Mouse (Mus musculus) myocyte (in vitro differentiated cells): Measurements from ENCODE around the gene Plekhm1. TPM values are rescaled to one million over a fixed set of nuclear protein-coding genes. Genes with fewer than 3 reads are reported as not detected.

Source experiments
- H3K27me3 ChIP-seq: one replicate; pipeline ENCODE4 v1.6.1; 2011; ENCODE audit not compliant: control insufficient read depth, insufficient read depth, insufficient read length
- H3K36me3 ChIP-seq: one replicate; pipeline ENCODE4 v1.6.1; 2011; ENCODE audit not compliant: control insufficient read depth, insufficient read depth
- H3K4me2 ChIP-seq: one replicate; pipeline ENCODE4 v1.6.1; 2011; ENCODE audit warnings: low read depth, control low read depth
- H3K4me3 ChIP-seq: one replicate; pipeline ENCODE4 v1.5.1; 2011; ENCODE audit warnings: mild to moderate bottlenecking, control low read depth, moderate library complexity
- H3K79me2 ChIP-seq: one replicate; pipeline ENCODE4 v1.6.1; 2011; ENCODE audit not compliant: control insufficient read depth, insufficient read depth
- H3ac ChIP-seq: one replicate; pipeline ENCODE4 v1.6.1; 2011; ENCODE audit not compliant: control insufficient read depth, insufficient read length
- CEBPB ChIP-seq: IDR thresholded peaks from 2 replicates; pipeline ENCODE4 v1.6.1; 2011; ENCODE audit warnings: mild to moderate bottlenecking, moderate library complexity; ENCODE audit not compliant: poor library complexity, insufficient read depth, severe bottlenecking
- E2F4 ChIP-seq: IDR thresholded peaks from one replicate; pipeline ENCODE4 v1.6.1; 2011; ENCODE audit warnings: mild to moderate bottlenecking, control low read depth, moderate library complexity; ENCODE audit not compliant: insufficient read depth
- MAX ChIP-seq: IDR thresholded peaks from one replicate; pipeline ENCODE4 v1.6.1; 2011; ENCODE audit warnings: low read depth, mild to moderate bottlenecking, control low read depth
- MYOD1 ChIP-seq, 3 experiments: IDR thresholded peaks; one replicate each; pipeline ENCODE4 v1.6.1; 2011; ENCODE audit warnings: control low read depth in 2 of 3, low read depth in 2 of 3, mild to moderate bottlenecking in 2 of 3, moderate library complexity in 1 of 3; ENCODE audit not compliant: insufficient read length in 2 of 3, control insufficient read depth in 1 of 3
- MYOG ChIP-seq, 3 experiments: IDR thresholded peaks; one replicate each; pipeline ENCODE4 v1.6.1; 2011; ENCODE audit warnings: control low read depth in 2 of 3, low read depth in 2 of 3, mild to moderate bottlenecking in 2 of 3; ENCODE audit not compliant: insufficient read length in 2 of 3, control insufficient read depth in 1 of 3, insufficient read depth in 1 of 3
- POLR2A ChIP-seq: IDR thresholded peaks from one replicate; pipeline ENCODE4 v1.6.1; 2011; ENCODE audit warnings: low read depth, mild to moderate bottlenecking, control low read depth, moderate library complexity; ENCODE audit not compliant: insufficient read length
- POLR2AphosphoS2 ChIP-seq: IDR thresholded peaks from one replicate; pipeline ENCODE4 v1.6.1; 2011; ENCODE audit warnings: low read depth, control low read depth; ENCODE audit not compliant: insufficient read length
- REST ChIP-seq: IDR thresholded peaks from one replicate; pipeline ENCODE4 v1.6.1; 2011; ENCODE audit warnings: mild to moderate bottlenecking, control low read depth, moderate library complexity; ENCODE audit not compliant: insufficient read depth, insufficient read length
- SRF ChIP-seq: IDR thresholded peaks from one replicate; pipeline ENCODE4 v1.6.1; 2011; ENCODE audit warnings: low read depth; ENCODE audit not compliant: control insufficient read depth, insufficient read length
- TCF12 ChIP-seq: IDR thresholded peaks from one replicate; pipeline ENCODE4 v1.6.1; 2011; ENCODE audit warnings: mild to moderate bottlenecking, control low read depth; ENCODE audit not compliant: poor library complexity, insufficient read depth, severe bottlenecking
- TCF3 ChIP-seq: IDR thresholded peaks from one replicate; pipeline ENCODE4 v1.6.1; 2011; ENCODE audit warnings: low read depth, control low read depth; ENCODE audit not compliant: insufficient read length
- USF1 ChIP-seq: IDR thresholded peaks from one replicate; pipeline ENCODE4 v1.6.1; 2011; ENCODE audit warnings: low read depth, mild to moderate bottlenecking, control low read depth, moderate library complexity
- polyA plus RNA-seq: library from polyadenylated mRNA; unstranded; fragments of >200 nt; fragmentation: generic; extraction: Trizol; gene quantifications from one replicate; pipeline ENCODE4 v1.2.1, GENCODE M21; 2012; ENCODE audit warnings: missing spikeins

Plekhm1 gene
- polyA plus RNA-seq, 1 experiment, result 12.2 TPM

GRCm38 (mm10) chr11:103344494-103345332, 67.8 kb downstream of the Plekhm1 start:
- no peak overlapping the region for H3K4me3 ChIP-seq

DNA sequence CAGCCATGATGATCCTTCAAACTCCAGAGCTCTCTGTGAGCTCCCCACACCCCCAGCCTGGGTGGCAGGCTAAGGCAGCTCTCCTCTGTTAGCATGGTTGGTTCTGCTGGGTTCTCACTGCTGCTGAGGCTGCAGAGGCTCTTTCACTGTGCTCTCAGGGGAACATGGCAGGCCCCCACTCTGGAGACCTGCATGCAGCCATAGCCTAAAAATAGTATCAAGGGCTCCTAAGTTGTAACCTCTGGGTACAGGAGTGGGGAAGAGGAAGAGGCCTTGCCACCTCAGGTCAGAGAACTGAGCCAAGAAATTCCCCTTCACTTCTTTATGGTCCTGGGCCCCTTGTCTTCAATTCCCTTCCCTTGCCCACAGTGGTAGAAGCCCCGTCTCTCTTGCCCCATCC, 68.6 kb downstream of the Plekhm1 start:
- H3K79me2 ChIP-seq, result no peaks in the 10 kb centered on the region
- H3K4me2 ChIP-seq, result no peak overlapping the region

More at GRCm38 (mm10) chr11:103344494-103345332, 67.8 kb downstream of the Plekhm1 start:
- Histone ChIP-seq H3ac (no peak overlapping the region), H3K27me3 (no peaks in the 10 kb centered on the region), H3K36me3 (no peaks in the 10 kb centered on the region), H3K79me2 (no peaks in the 10 kb centered on the region), H3K4me2 (no peak overlapping the region)
- TF ChIP-seq POLR2AphosphoS2 (no peak), MYOG (IDR thresholded peaks at IDR 0.05; ENCODE audit: control insufficient read depth in 1 of 3, insufficient read depth in 1 of 3, insufficient read length in 2 of 3, low read depth in 2 of 3) (no peak), USF1 (no peak), E2F4 (no peak), MYOD1 (IDR thresholded peaks at IDR 0.05; ENCODE audit: control insufficient read depth in 1 of 3, insufficient read length in 2 of 3, low read depth in 2 of 3) (no peak), TCF3 (no peak), POLR2A (no peak)

DNA sequence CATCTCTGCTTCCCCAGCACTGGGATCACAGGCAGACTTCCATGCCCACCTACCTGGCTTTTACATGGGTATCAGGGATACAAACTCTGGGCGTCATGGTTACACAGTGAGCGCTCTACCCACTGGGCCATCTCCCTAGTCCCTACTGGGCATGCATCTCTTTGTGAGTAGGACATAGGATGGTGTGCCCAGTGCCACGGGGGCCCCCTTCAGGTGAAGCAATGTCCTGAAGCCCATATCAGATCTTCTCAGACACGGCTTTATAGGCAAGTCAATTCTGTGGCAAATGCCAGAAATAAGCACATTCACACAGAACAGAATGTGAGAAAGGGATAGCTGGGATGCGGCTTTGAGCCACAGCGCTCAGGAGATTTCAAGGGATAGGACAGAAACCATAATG, 69.4 kb downstream of the Plekhm1 start:
- no peak for TF ChIP-seq TCF3
- no peak for TF ChIP-seq POLR2A
- TF ChIP-seq E2F4, result no peak
- no peak for TF ChIP-seq MYOD1 (IDR thresholded peaks at IDR 0.05; ENCODE audit: control insufficient read depth in 1 of 3, insufficient read length in 2 of 3, low read depth in 2 of 3)
- no peak for TF ChIP-seq MYOG (IDR thresholded peaks at IDR 0.05; ENCODE audit: control insufficient read depth in 1 of 3, insufficient read depth in 1 of 3, insufficient read length in 2 of 3, low read depth in 2 of 3)
- no peak for TF ChIP-seq CEBPB
- no peak for TF ChIP-seq USF1
- TF ChIP-seq REST, result no peak
- no peak for TF ChIP-seq POLR2AphosphoS2
- TF ChIP-seq MAX, result no peak
- TF ChIP-seq SRF, result no peak
- TF ChIP-seq TCF12, result no peak
- H3K4me2 ChIP-seq, result no peak overlapping the region
- H3K4me3 ChIP-seq, result no peak overlapping the region
- no peaks in the 10 kb centered on the region for H3K79me2 ChIP-seq
- no peak overlapping the region for H3ac ChIP-seq
- H3K27me3 ChIP-seq, result no peaks in the 10 kb centered on the region
- no peaks in the 10 kb centered on the region for H3K36me3 ChIP-seq

More for the DNA sequence above, 68.6 kb downstream of the Plekhm1 start:
- Histone ChIP-seq H3K27me3 (no peaks in the 10 kb centered on the region), H3K36me3 (no peaks in the 10 kb centered on the region), H3K4me3 (no peak overlapping the region), H3ac (no peak overlapping the region)
- TF ChIP-seq MYOG (IDR thresholded peaks at IDR 0.05; ENCODE audit: control insufficient read depth in 1 of 3, insufficient read depth in 1 of 3, insufficient read length in 2 of 3, low read depth in 2 of 3) (no peak), POLR2A (no peak), E2F4 (no peak), MYOD1 (IDR thresholded peaks at IDR 0.05; ENCODE audit: control insufficient read depth in 1 of 3, insufficient read length in 2 of 3, low read depth in 2 of 3) (no peak), TCF12 (no peak), TCF3 (no peak), USF1 (no peak), CEBPB (no peak), POLR2AphosphoS2 (no peak), SRF (no peak), MAX (no peak), REST (no peak)

DNA sequence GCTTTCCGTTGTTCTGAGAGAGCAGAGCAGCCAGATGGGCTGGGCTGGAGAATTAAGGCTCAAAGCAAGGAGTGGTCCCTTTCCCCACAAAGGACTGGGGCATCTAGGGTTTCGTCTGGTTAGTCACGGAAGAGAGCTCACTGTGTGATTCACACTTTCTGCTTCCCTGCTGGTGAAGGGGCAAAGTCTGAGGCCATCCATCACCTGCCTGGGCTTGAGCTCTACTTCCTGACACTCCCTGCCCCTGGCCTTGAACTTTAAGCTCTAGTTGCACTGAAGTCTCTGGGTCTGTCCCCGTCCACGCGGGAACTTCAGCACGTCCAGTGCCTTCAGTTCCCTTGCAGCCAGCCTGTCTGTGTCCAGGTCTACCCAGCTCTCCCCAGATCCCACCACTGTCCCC, 71.8 kb downstream of the Plekhm1 start:
- Histone ChIP-seq H3ac (no peak overlapping the region), H3K27me3 (no peaks in the 10 kb centered on the region), H3K79me2 (no peaks in the 10 kb centered on the region), H3K36me3 (no peaks in the 10 kb centered on the region), H3K4me3 (no peak overlapping the region), H3K4me2 (no peak overlapping the region)
- TF ChIP-seq POLR2AphosphoS2 (no peak), USF1 (no peak), CEBPB (no peak), TCF12 (no peak), SRF (no peak), E2F4 (no peak), TCF3 (no peak), MYOD1 (IDR thresholded peaks at IDR 0.05; ENCODE audit: control insufficient read depth in 1 of 3, insufficient read length in 2 of 3, low read depth in 2 of 3) (no peak), MAX (no peak), POLR2A (no peak), REST (no peak), MYOG (IDR thresholded peaks at IDR 0.05; ENCODE audit: control insufficient read depth in 1 of 3, insufficient read depth in 1 of 3, insufficient read length in 2 of 3, low read depth in 2 of 3) (no peak)
